Mouse (Mus musculus): ENCODE measurements around the gene Slc16a4. TPM values are rescaled to one million over a fixed set of nuclear protein-coding genes. Genes with fewer than 3 reads are reported as not detected.

Slc16a4 gene
- polyA plus RNA-seq, 1 experiment: not detected

DNA sequence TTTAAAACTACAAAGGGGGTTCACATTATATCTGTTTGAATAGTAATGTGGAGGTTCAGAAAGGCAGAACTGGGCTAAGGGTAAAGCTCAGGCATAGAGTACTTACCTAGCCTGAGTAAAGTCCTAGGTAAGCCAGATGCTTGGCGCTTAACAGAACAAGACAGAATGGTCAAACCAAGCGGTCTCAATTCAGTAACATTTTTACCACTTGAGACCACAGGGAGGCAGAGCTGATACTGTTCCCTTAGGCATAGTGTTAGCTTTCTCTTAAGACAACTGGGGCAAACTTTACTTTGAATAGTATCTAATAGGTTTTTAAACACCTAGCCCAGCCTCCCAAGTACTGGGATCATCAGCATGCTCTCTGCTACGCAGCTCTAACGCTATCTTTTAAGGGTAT is 15.0 kb upstream of the Slc16a4 start:
- no peak for TF ChIP-seq GATA1 (IDR thresholded peaks at IDR 0.05; ENCODE audit: low read length)

DNA sequence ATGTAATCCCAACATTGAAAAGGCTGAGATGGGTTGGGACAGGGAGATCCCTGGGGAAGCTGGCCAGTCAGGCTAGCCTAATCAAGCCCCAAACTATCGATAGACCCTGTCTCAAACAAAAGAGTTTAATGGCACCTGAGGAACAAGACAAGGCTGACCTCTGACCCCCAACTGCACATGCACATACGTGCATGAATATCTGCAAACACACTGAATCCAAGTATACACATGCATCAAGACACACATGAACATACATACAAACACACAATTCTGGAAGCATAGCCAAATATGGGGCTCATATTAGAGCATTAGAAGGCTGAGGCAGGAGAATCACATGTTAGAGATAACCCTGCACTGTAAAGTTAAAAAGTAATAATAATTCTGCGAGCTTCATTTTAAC is 14.4 kb upstream of the Slc16a4 start:
- TF ChIP-seq GATA1 (IDR thresholded peaks at IDR 0.05; ENCODE audit: low read length): no peak

DNA sequence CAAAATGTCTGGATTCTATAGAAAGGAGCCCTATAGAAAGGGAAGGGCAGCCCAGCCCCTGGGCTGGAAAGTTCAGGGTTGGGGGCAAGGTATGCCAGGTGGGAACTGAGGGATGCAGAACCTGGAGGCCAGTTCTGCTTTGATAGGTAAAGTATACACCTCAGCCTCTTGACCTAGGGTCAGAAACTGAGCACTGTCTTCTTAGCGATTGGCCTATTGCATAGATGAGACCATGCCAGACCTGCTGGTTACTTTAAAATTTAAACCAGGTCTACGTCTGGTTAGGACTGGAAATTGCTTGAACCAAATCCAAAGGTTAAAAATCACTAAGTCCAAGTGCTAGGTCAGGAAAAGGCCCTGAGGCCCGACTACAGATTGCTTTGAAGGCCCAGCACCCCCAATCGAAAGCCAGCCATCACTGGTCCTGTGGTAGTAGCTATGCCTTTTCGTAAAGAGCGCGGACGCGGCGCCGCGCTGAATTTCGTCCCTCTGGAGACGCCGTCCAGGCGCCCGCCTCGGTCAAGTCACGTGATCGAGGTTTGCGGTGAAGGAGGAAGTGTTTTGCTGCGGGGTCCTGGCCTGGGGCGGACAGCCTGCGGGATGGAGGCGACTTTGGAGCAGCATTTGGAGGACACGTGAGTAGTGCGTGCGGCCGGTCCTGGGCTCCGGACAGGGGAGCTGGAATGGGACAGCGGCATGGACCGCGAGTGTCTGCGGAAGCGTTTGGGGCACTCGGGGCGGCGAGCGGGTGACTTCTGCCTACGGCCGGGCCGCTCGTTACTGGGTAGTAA is 12.4 kb upstream of the Slc16a4 start, which contains the start of gene Lamtor5:
Gene Lamtor5, plus strand, starts transcription at position 380 of the 791 bp plus-strand sequence.
- no peak for TF ChIP-seq GATA1 (IDR thresholded peaks at IDR 0.05; ENCODE audit: low read length)

DNA sequence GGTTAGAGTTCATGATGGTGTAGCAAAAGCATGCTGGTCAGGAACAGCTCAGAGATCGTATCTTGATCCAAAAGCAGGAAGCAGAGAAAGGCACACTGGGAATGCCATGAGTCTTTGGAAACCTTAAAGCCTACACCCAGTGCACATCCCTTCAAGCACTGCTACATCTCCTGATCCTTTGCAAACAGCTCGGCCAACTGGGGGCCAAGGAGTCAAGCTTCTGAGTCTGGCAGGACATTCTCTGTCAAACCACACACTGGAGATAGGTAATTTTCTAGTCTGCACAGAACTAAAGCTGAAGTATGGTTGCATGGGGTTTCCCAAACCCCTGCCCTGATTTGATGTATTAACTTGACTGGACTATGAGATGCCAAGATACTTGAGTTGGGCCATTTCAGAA is 4.9 kb upstream of the Slc16a4 start:
- no peak for TF ChIP-seq GATA1 (IDR thresholded peaks at IDR 0.05; ENCODE audit: low read length)

DNA sequence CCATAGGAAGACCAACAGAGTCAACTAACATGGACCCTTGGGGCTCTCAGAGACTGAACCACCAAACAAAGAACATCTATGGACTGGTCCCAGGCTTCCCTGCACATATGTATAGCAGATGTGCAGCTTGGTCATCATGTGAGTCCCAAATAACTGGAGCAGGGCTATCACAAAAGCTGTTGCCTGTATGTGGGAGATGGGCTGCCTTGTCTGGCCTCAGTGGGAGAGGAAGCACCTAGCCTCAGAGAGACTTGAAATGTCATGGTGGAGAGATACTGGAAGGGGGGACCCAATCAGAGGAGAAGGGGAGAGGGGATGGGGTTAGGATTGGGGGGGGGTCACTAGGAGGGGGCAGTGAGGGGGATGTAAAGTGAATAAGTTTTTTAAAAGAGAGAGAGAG is 3.7 kb upstream of the Slc16a4 start:
- TF ChIP-seq GATA1 (IDR thresholded peaks at IDR 0.05; ENCODE audit: low read length): no peak

DNA sequence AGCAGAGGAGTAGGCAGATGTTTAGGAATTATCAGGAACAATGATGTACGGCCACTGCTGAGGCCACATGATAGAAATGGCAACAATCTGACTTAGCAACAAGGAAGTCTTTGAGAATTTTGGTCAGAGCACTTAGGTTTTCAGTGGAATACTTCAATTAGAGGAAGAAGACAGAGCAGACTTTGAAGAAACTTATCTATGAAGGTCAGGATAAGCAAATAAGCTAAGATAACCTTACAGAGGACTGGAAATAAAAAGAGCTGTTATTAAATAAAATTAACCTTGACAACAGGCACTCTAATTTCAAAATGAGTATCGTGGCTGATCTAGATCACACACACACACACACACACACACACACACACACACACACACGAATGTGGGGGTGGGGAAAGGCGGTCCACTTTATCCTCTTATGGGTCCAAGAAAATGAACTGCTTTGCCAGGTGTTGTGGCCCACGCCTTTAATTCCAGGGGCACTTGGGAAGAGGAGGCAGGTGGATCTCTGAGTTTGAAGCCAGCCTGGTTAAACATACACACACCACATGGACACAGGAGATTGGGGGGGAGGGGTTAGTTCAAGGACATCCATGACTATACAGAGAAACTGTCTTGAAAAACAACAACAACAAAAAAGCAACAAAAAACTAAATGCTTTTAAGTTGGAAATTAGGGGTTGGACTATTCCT is 4.8 kb downstream of the Slc16a4 start:
- TF ChIP-seq GATA1 (IDR thresholded peaks at IDR 0.05; ENCODE audit: low read length): no peak

DNA sequence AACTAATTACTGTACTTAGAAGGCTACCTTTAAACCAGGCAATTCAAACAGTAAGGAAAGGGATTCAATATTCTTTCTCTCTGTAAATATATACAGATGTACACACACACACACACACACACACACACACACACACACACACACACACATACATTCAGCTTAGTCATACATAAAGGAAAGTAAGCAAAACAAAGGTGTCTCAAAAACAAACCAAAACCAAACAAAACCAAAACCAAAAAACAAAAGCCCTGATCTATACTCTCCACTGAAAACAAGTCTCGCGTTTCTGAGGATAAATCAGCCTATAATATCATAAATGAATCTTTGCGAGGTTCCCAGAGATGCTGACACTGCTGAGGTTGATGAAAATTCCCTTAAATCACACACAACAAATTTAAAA is 26.3 kb downstream of the Slc16a4 start:
- TF ChIP-seq GATA1 (IDR thresholded peaks at IDR 0.05; ENCODE audit: low read length): no peak

DNA sequence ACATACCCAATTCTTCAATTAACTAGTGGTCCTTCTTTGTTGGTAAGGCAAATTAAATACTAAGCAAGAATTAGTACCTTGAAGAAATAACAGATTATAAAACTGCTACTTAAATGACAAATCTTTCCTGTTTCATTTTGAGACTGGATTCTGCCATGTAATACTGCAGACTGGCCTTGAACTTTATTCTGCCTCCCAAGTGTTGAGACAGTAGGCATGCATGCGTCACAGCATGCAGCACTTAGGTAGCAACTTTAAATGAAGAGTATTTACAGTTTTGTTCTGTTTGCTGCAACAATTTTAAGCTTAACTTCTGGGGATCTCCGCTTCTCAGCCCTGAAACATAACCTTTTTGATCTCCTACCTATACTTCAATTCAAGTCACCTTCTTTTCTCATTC is 30.1 kb downstream of the Slc16a4 start:
- TF ChIP-seq GATA1 (IDR thresholded peaks at IDR 0.05; ENCODE audit: low read length): no peak

DNA sequence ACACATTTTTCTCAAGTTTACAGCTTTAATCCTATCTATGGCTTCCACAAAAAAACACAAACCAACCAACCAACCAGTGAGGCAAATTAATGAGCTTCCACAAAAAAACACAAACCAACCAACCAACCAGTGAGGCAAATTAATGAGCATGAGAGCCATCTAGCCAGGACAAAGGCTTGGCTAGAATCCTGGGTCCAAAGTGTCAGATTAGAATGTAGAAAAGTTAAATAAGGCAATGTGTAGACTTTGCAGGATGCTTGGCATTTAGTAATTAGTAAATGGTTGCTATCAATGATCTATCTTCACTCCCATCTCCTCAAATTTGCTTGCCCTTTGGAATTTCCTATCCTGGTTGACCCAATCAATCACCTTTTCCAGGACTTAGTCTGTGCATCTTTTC is 30.7 kb downstream of the Slc16a4 start:
- TF ChIP-seq GATA1 (IDR thresholded peaks at IDR 0.05; ENCODE audit: low read length): no peak

DNA sequence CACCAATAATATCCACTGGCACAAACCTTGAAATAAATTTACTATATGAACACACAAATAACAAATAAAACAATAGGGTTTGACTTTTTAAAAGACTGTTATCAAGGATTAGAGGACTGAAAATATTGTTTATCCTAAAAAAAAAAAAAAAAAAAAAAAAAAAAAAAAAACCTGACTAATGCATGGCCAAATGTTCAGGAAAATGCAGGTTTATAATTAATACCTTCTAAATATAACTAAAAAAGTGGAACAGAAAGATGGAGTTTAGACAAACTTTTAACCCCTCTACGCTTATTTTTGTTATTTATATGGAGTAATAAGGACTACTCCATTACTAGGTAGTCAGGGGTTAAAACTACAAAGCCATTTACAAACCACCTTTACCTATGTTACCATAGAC is 35.4 kb downstream of the Slc16a4 start:
- TF ChIP-seq GATA1 (IDR thresholded peaks at IDR 0.05; ENCODE audit: low read length): no peak

DNA sequence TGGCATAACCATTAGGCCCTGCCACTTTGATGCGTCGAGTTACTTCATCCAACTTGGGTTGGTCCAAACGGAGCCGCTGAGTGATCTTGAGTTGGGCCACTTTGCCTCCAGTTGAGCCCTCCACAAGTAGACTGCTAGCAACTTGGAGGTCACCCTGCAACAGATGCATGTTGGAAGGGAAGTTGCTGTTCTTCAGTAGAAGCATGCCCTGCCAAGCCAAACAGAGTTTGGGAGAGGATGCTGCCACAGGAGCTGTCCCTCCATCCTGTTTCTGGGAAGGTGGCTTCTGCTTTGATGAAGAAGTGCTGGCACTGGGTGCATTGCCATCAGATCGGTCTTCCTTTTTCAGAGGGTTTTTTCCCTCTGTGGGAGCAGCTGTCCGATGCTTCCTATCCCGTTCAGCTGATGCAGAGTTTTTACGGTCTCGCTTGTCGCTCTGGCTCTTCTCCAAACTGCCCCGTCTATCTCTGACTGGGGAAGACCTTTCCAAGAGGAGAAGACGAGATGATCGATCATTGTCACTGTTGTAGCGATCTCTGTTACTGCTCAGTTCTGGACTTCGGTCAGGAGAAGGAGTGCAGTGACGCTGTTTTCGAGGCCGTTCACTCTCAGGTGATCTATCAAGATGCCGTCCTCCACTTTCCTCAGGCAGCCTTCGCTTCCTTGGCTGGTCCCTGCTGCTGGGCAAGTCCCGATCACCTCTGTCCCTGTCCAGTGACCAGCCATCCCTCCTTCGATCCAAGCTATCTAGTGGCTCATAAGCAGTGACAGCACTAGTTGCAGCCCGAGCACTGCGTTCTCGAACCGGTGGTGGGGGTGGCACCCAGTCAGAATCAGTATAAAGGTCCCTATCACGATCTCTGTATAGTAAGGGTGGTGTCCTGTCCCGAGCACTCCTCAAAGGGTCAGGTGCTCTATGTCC is 39.7 kb downstream of the Slc16a4 start:
- TF ChIP-seq GATA1 (IDR thresholded peaks at IDR 0.05; ENCODE audit: low read length): no peak

DNA sequence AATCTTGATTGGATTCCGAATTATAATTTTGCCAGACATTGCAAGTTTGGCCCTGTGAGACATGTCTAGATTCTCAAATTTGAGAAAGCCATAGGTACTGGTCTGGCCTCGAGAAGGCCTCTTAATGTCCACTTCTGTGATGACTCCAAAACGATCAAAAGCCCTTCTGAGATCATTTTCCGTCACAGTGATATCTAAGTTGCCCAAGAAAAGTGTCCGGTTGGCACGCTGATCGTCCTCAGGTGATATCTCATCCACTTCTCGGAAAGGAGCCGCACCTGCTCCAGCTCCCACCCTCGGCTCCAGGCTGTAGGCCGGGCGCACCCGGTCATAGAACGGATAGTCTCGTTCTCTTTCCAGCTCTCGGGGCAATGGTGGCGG is 40.7 kb downstream of the Slc16a4 start:
- no peak for TF ChIP-seq GATA1 (IDR thresholded peaks at IDR 0.05; ENCODE audit: low read length)

DNA sequence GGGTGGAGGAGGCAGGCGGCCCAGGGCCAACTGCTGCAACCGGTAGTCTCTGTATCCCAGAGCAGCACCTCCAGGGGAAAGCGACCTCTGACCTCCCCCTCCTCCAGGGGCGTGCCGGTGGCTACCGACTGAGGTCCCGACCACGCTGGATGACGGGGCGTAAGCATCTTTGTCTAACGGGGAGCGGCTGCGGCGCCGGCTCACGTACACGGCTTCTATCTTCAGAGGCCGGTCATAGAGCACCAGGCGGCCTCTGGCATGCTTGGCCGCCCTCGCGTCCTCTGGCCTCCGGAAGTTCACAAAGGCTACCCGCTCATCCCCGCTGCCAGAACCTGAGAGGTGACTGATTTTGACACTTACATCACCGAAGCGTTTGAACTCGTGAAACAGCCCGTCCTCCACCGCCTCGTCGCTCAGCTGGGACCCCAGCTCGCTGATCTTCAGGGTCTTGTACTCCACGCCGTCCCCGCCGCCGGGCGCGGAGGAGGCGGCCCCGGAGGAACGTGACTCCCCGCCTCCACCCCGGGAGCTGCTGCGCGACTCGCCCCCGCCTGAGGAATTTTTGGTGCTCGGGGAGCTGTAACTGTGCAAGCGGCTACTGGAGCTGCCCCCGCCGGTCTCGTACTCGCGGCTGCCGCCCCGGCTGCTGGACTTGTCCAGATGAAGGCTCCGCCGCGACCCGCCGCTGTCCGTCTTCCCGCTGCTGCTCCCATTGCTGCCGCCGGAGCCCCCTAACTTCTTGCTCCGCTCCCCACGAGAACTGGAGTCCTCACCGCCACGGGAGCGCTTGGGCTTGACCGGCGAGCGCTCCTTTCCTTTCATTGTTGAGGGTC is 41.3 kb downstream of the Slc16a4 start:
- no peak for TF ChIP-seq GATA1 (IDR thresholded peaks at IDR 0.05; ENCODE audit: low read length)

DNA sequence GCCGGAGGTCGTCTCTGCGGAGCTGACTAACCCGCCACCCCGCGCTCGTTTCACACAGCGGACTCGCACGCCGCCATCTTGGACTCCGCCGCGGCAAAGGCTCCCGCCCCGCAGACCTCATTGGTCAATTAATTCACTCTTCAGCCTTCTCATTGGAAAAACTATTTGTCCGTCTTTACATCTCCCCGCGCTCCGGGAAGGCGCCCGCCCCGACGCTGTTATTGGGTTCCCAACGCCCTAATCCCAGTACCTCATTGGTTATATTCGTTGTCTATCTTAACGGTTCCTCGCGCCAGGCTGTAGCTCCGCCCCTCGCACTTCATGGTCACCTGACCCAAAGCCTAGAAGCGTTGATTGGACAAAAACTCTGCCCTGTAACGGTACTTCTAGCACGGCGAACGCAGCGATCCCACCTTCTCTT is 41.9 kb downstream of the Slc16a4 start:
- no peak for TF ChIP-seq GATA1 (IDR thresholded peaks at IDR 0.05; ENCODE audit: low read length)
